Mouse (Mus musculus) urinary bladder, postnatal 36 days (tissue): ENCODE results near the gene Gm49721.
"Not testable (repeated sequence)": the region's sequence is repeated elsewhere in the genome, so short reads cannot be mapped to it uniquely, and the experiment has no call there.

Experiments
- DNase-seq, 2 experiments: peaks; one replicate each; pipeline ENCODE4 v3.0.0; 2022; ENCODE audit warnings: low spot score in 2 of 2, mixed read lengths in 1 of 2

Gm49721 gene

GRCm38 (mm10) chr17:6978287-6979248, at the start of gene Gm49721:
Gm49721 (plus strand) TSS chr17:6978904.
- peak; percentile 62 to 67 for DNase-seq

- not testable (repeated sequence) for DNase-seq
These were observed 47.1 kb upstream of the Gm49721 start for GRCm38 (mm10) chr17:6931625-6932024.

GRCm38 (mm10) chr17:6942560-6942959, 36.1 kb upstream of the Gm49721 start:
- DNase-seq, result not testable (repeated sequence)

- DNase-seq, result not testable (repeated sequence)
These were observed 31.1 kb upstream of the Gm49721 start for GRCm38 (mm10) chr17:6947637-6947983.

GRCm38 (mm10) chr17:6947984-6948768, 30.5 kb upstream of the Gm49721 start, which contains the start of gene Rsph3b:
Rsph3b (minus strand) TSS chr17:6948682.
- DNase-seq, result peak; percentile 85 to 87

- DNase-seq, result not testable (repeated sequence)
These were observed 29.9 kb upstream of the Gm49721 start for GRCm38 (mm10) chr17:6948769-6949228.

- DNase-seq, result not testable (repeated sequence)
These were observed 19.8 kb upstream of the Gm49721 start for GRCm38 (mm10) chr17:6958881-6959280.

GRCm38 (mm10) chr17:6959543-6960259, 19.0 kb upstream of the Gm49721 start:
- DNase-seq, result not testable (repeated sequence)

GRCm38 (mm10) chr17:6960349-6960748, 18.4 kb upstream of the Gm49721 start:
- DNase-seq, result not testable (repeated sequence)

GRCm38 (mm10) chr17:6960776-6961175, 17.9 kb upstream of the Gm49721 start, which contains the start of gene Tagap1:
Tagap1 (minus strand) TSS chr17:6961156.
- DNase-seq, result peak; percentile 31 to 44

GRCm38 (mm10) chr17:6961181-6962000, 17.3 kb upstream of the Gm49721 start:
- not testable (repeated sequence) for DNase-seq

- not testable (repeated sequence) for DNase-seq
These were observed 16.4 kb upstream of the Gm49721 start for GRCm38 (mm10) chr17:6962339-6962738.

- DNase-seq, result not testable (repeated sequence)
These were observed 15.8 kb upstream of the Gm49721 start for GRCm38 (mm10) chr17:6962936-6963335.

- DNase-seq, result not testable (repeated sequence)
These were observed 13.3 kb upstream of the Gm49721 start for GRCm38 (mm10) chr17:6965364-6965763.

GRCm38 (mm10) chr17:6967673-6968072, 11.0 kb upstream of the Gm49721 start:
- DNase-seq, result not testable (repeated sequence)

- DNase-seq, result not testable (repeated sequence)
These were observed 8.4 kb upstream of the Gm49721 start, which contains the start of gene Rnaset2b for GRCm38 (mm10) chr17:6970334-6970733. Rnaset2b (plus strand) TSS chr17:6970634.

- DNase-seq, result not testable (repeated sequence)
These were observed 7.5 kb upstream of the Gm49721 start for GRCm38 (mm10) chr17:6971238-6971637.

GRCm38 (mm10) chr17:6972836-6973396, 5.8 kb upstream of the Gm49721 start:
- DNase-seq, result not testable (repeated sequence)

GRCm38 (mm10) chr17:6974985-6975384, 3.7 kb upstream of the Gm49721 start:
- DNase-seq, result not testable (repeated sequence)

- not testable (repeated sequence) for DNase-seq
These were observed 676 bp downstream of the Gm49721 start for GRCm38 (mm10) chr17:6979380-6979779.
